8 mouse cellular contexts compared by ENCODE assay signal in genomic region chr4:107673638-107674321, GRCm38 (mm10). TPM values are rescaled to one million over a fixed set of nuclear protein-coding genes. Genes with fewer than 3 reads are reported as not detected.
A peak's percentile ranks its signal among the peaks of the same experiment; 100 is the strongest.
DNase-seq lines count a peak whose midpoint lies in the region; ATAC-seq and TF ChIP-seq lines count a peak whose summit lies in the region.

No protein-coding gene starts in this region.

- peaks cover 10% of the 10 kb centered on the region; the same call in 1 of the 2 replicates for H3K27me3 ChIP-seq in intestine, postnatal 0 days (replicated peaks; ENCODE audit: control insufficient read depth, insufficient read depth, low read length)
- peaks cover 81% of the 10 kb centered on the region for H3K27me3 ChIP-seq in midbrain, embryonic 12.5 days

- no peak overlapping the region for H3K4me3 ChIP-seq in intestine, postnatal 0 days (ENCODE audit: low read depth, low read length)
- peak overlapping the region; percentile 19; the same call in 1 of the 2 replicates for H3K4me3 ChIP-seq in midbrain, embryonic 12.5 days

- no peaks in the 10 kb centered on the region for H3K4me1 ChIP-seq in intestine, postnatal 0 days (replicated peaks; ENCODE audit: control insufficient read depth, insufficient read depth, low read length)
- H3K4me1 ChIP-seq in midbrain, embryonic 12.5 days, result peaks cover 14% of the 10 kb centered on the region

- H3K36me3 ChIP-seq in intestine, postnatal 0 days (ENCODE audit: control insufficient read depth, insufficient read depth), result no peaks in the 10 kb centered on the region
- no peaks in the 10 kb centered on the region for H3K36me3 ChIP-seq in midbrain, embryonic 12.5 days

- no peak overlapping the region for H3K4me2 ChIP-seq in intestine, postnatal 0 days (replicated peaks; ENCODE audit: low read depth)
- H3K4me2 ChIP-seq in midbrain, embryonic 12.5 days (replicated peaks), result peak overlapping the region; percentile 41

- ATAC-seq in intestine, postnatal 0 days, result peak; percentile 54; the same call in 1 of the 2 replicates
- ATAC-seq in midbrain, embryonic 12.5 days (ENCODE audit: low FRiP score, low read depth), result peak; percentile 92

- no peaks in the 10 kb centered on the region for H3K9me3 ChIP-seq in intestine, postnatal 0 days (ENCODE audit: control insufficient read depth)
- no peaks in the 10 kb centered on the region for H3K9me3 ChIP-seq in midbrain, embryonic 12.5 days

- DNase-seq in adrenal gland, postnatal 10 days, result peak; percentile 86
- peak; percentile 94 for DNase-seq in embryo, embryonic 11 days
- peak; percentile 31 to 65 for DNase-seq in gastrocnemius, postnatal 36 days
- peak; percentile 87 to 90 for DNase-seq in left cerebral cortex, postnatal 25 days (ENCODE audit: low spot score in 2 of 2)
- DNase-seq in skeletal muscle tissue, adult 2 months (ENCODE audit: low read depth, low spot score), result peak; percentile 36
- no peak for DNase-seq in adipocyte (ENCODE audit: low spot score)

- intact Hi-C loops in gastrocnemius, postnatal 36 days (cut with DNase I), result no loop called here
- intact Hi-C loops in left cerebral cortex, postnatal 25 days (cut with DNase I), result no loop called here

- H3K9ac ChIP-seq in intestine, postnatal 0 days (ENCODE audit: low read depth, low read length), result no peak overlapping the region
- H3K9ac ChIP-seq in midbrain, embryonic 12.5 days (replicated peaks), result no peak overlapping the region; the same call in 1 of the 2 replicates

- peak; percentile 76 for TF ChIP-seq CTCF in intestine, postnatal 0 days (IDR thresholded peaks at IDR 0.05; ENCODE audit: low read depth)

- H3K27ac ChIP-seq in intestine, postnatal 0 days (ENCODE audit: low read depth, low read length), result no peak overlapping the region
- peak overlapping the region; percentile 80 for H3K27ac ChIP-seq in midbrain, embryonic 12.5 days (replicated peaks)

- 22% methylated on average over 23 of the region's 23 CpGs for WGBS in intestine, postnatal 0 days
- 10% methylated on average over 23 of the region's 23 CpGs for WGBS in midbrain, embryonic 12.5 days

RNA-seq across cellular contexts. Expression of gene Dmrtb1, which starts 10.2 kb away (rescaled TPM):
- not detected for total RNA-seq in adrenal gland, postnatal 10 days (2021)
- not detected for total RNA-seq in gastrocnemius, postnatal 36 days (2021)
- polyA plus RNA-seq in intestine, postnatal 0 days (2015; fragmentation: Nextera tagmentation; extraction: Ambion mirVana), result not detected in 2 replicates
- total RNA-seq in left cerebral cortex, postnatal 25 days (2021), result 1 to 10 TPM in 1 of 2 experiments, under 1 TPM in 1; 0.76 to 1.1 TPM
- 41.8 and 49.0 TPM in 2 replicates for polyA plus RNA-seq in midbrain, embryonic 12.5 days (2016; fragmentation: Nextera tagmentation; extraction: Ambion mirVana)
